Comparison of ENCODE assay signal across 8 mouse cellular contexts in genomic region chr1:160352309-160352708, GRCm38 (mm10).
DNase-seq lines count a peak whose midpoint lies in the region; ATAC-seq lines count a peak whose summit lies in the region.

No protein-coding gene starts in this region.

- ATAC-seq in kidney, embryonic 15.5 days (replicated peaks; ENCODE audit: low FRiP score), result peak; percentile 23; the same call in 1 of the 2 replicates
- peak; percentile 60; the same call in 1 of the 2 replicates for ATAC-seq in embryonic facial prominence, embryonic 15.5 days (ENCODE audit: insufficient number of reproducible peaks, low FRiP score, low TSS enrichment, low read depth)
- ATAC-seq in intestine, embryonic 16.5 days, result peak; percentile 63; the same call in 1 of the 2 replicates
- peak; percentile 76 for ATAC-seq in neural tube, embryonic 12.5 days (ENCODE audit: low FRiP score, low read depth)

- peak overlapping the region; percentile 43; the same call in 1 of the 2 replicates for H3K4me3 ChIP-seq in kidney, embryonic 15.5 days (replicated peaks)
- peak overlapping the region; percentile 42 for H3K4me3 ChIP-seq in embryonic facial prominence, embryonic 15.5 days (replicated peaks)
- H3K4me3 ChIP-seq in intestine, embryonic 16.5 days (ENCODE audit: low read length), result peak overlapping the region; percentile 38; the same call in 1 of the 2 replicates
- H3K4me3 ChIP-seq in neural tube, embryonic 12.5 days, result peak overlapping the region; percentile 31; the same call in 1 of the 2 replicates

- H3K27me3 ChIP-seq in kidney, embryonic 15.5 days, result no peaks in the 10 kb centered on the region
- H3K27me3 ChIP-seq in embryonic facial prominence, embryonic 15.5 days, result no peaks in the 10 kb centered on the region
- H3K27me3 ChIP-seq in intestine, embryonic 16.5 days (replicated peaks; ENCODE audit: control insufficient read depth, insufficient read depth, low read length), result no peaks in the 10 kb centered on the region
- H3K27me3 ChIP-seq in neural tube, embryonic 12.5 days (replicated peaks), result no peaks in the 10 kb centered on the region

- no peak for DNase-seq in kidney, adult 18-20 months
- no peak for DNase-seq in adrenal gland, postnatal 36 days
- no peak for DNase-seq in frontal cortex, postnatal 36 days (ENCODE audit: low spot score in 2 of 2)
- DNase-seq in gastrocnemius, postnatal 25 days, result no peak

- no peaks in the 10 kb centered on the region for H3K36me3 ChIP-seq in kidney, embryonic 15.5 days
- H3K36me3 ChIP-seq in embryonic facial prominence, embryonic 15.5 days, result no peaks in the 10 kb centered on the region
- no peaks in the 10 kb centered on the region for H3K36me3 ChIP-seq in intestine, embryonic 16.5 days (ENCODE audit: control insufficient read depth, insufficient read depth, low read length)
- H3K36me3 ChIP-seq in neural tube, embryonic 12.5 days, result no peaks in the 10 kb centered on the region

- H3K4me2 ChIP-seq in kidney, embryonic 15.5 days, result peak overlapping the region; percentile 70
- peak overlapping the region; percentile 63 for H3K4me2 ChIP-seq in embryonic facial prominence, embryonic 15.5 days (replicated peaks)
- H3K4me2 ChIP-seq in intestine, embryonic 16.5 days (ENCODE audit: low read depth, low read length), result peak overlapping the region; percentile 72; the same call in 1 of the 2 replicates
- H3K4me2 ChIP-seq in neural tube, embryonic 12.5 days (replicated peaks), result peak overlapping the region; percentile 66

- H3K9ac ChIP-seq in kidney, embryonic 15.5 days, result no peak overlapping the region
- H3K9ac ChIP-seq in embryonic facial prominence, embryonic 15.5 days, result peak overlapping the region; percentile 15; the same call in 1 of the 2 replicates
- H3K9ac ChIP-seq in intestine, embryonic 16.5 days (ENCODE audit: low read depth, low read length), result no peak overlapping the region; the same call in 1 of the 2 replicates
- 0 out of 2 replicates have a peak overlapping the region, but pooled peaks have one; percentile 48 for H3K9ac ChIP-seq in neural tube, embryonic 12.5 days

- H3K9me3 ChIP-seq in kidney, embryonic 15.5 days (replicated peaks), result no peaks in the 10 kb centered on the region
- no peaks in the 10 kb centered on the region for H3K9me3 ChIP-seq in embryonic facial prominence, embryonic 15.5 days (replicated peaks)
- no peaks in the 10 kb centered on the region for H3K9me3 ChIP-seq in intestine, embryonic 16.5 days (ENCODE audit: control insufficient read depth, low read length)
- no peaks in the 10 kb centered on the region for H3K9me3 ChIP-seq in neural tube, embryonic 12.5 days

- H3K27ac ChIP-seq in kidney, embryonic 15.5 days, result no peak overlapping the region
- H3K27ac ChIP-seq in embryonic facial prominence, embryonic 15.5 days (replicated peaks), result no peak overlapping the region
- 0 out of 2 replicates have a peak overlapping the region, but pooled peaks have one; percentile 0 for H3K27ac ChIP-seq in intestine, embryonic 16.5 days (ENCODE audit: low read length)
- peak overlapping the region; percentile 70; the same call in 1 of the 2 replicates for H3K27ac ChIP-seq in neural tube, embryonic 12.5 days

- 51% methylated on average over 4 of the region's 4 CpGs for WGBS in kidney, embryonic 15.5 days
- 28% methylated on average over 4 of the region's 4 CpGs for WGBS in embryonic facial prominence, embryonic 15.5 days
- WGBS in intestine, embryonic 16.5 days, result 27% methylated on average over 4 of the region's 4 CpGs
- WGBS in neural tube, embryonic 12.5 days, result 39% methylated on average over 4 of the region's 4 CpGs

- H3K4me1 ChIP-seq in kidney, embryonic 15.5 days, result peaks cover 14% of the 10 kb centered on the region
- peaks cover 11% of the 10 kb centered on the region for H3K4me1 ChIP-seq in embryonic facial prominence, embryonic 15.5 days
- H3K4me1 ChIP-seq in intestine, embryonic 16.5 days (ENCODE audit: control insufficient read depth, insufficient read depth, low read length), result peaks cover 7% of the 10 kb centered on the region; the same call in 1 of the 2 replicates
- H3K4me1 ChIP-seq in neural tube, embryonic 12.5 days, result peaks cover 9% of the 10 kb centered on the region; the same call in 1 of the 2 replicates

Comparison
In these comparisons a context has a peak if more than half of its experiments do, and no peak if none do; other contexts are left out.
1. ATAC-seq: peak in every context shown above with its lines; median percentile 76 in neural tube, embryonic 12.5 days; 63 in intestine, embryonic 16.5 days; 60 in embryonic facial prominence, embryonic 15.5 days; 23 in kidney, embryonic 15.5 days.
2. H3K27ac ChIP-seq: peak in intestine, embryonic 16.5 days (single experiment) and neural tube, embryonic 12.5 days (single experiment); none in kidney, embryonic 15.5 days (single experiment) and embryonic facial prominence, embryonic 15.5 days (single experiment).
3. H3K9ac ChIP-seq: peak in embryonic facial prominence, embryonic 15.5 days (single experiment) and neural tube, embryonic 12.5 days (single experiment); none in kidney, embryonic 15.5 days (single experiment) and intestine, embryonic 16.5 days (single experiment).
4. Peak in every context shown above with its lines, with median percentiles within 50 percentile points of each other: H3K4me2 ChIP-seq and H3K4me3 ChIP-seq.